Mouse (Mus musculus) neural tube, embryonic 11.5 days (tissue): ENCODE data around the gene Cnr2. TPM values are rescaled to one million over a fixed set of nuclear protein-coding genes. Genes with fewer than 3 reads are reported as not detected.
A peak's percentile ranks its signal among the peaks of the same experiment; 100 is the strongest.

Experiments
- ATAC-seq: fragments of 200-750 bp; cut with Nextera tagmentation; 2 replicates; pipeline ENCODE4 v1.8.0; 2017; ENCODE audit warnings: moderate number of reproducible peaks, mild to moderate bottlenecking, moderate TSS enrichment, moderate library complexity; ENCODE audit not compliant: insufficient read depth, low FRiP score, low TSS enrichment
- DNase-seq: peaks from one replicate; pipeline ENCODE4 v3.0.0-alpha.2; 2015; ENCODE audit warnings: low spot score
- H3K27ac ChIP-seq: fragments of 300-500 bp; sonication (generic); 2 replicates; pipeline ENCODE4 v1.5.1; 2014; ENCODE audit warnings: low read depth, mild to moderate bottlenecking, low read length
- H3K27me3 ChIP-seq: fragments of 300-500 bp; sonication (generic); 2 replicates; pipeline ENCODE4 v1.6.1; 2014; ENCODE audit warnings: mild to moderate bottlenecking, low read length, mixed read lengths; ENCODE audit not compliant: control insufficient read depth, insufficient read depth
- H3K36me3 ChIP-seq: fragments of 300-500 bp; sonication (generic); 2 replicates; pipeline ENCODE4 v1.6.1; 2014; ENCODE audit warnings: mild to moderate bottlenecking, low read length, moderate library complexity, mixed read lengths; ENCODE audit not compliant: control insufficient read depth, insufficient read depth
- H3K4me1 ChIP-seq: fragments of 300-500 bp; sonication (generic); 2 replicates; pipeline ENCODE4 v1.6.1; 2014; ENCODE audit warnings: low read length, mixed read lengths; ENCODE audit not compliant: control insufficient read depth, insufficient read depth
- H3K4me2 ChIP-seq: fragments of 300-500 bp; sonication (generic); 2 replicates; pipeline ENCODE4 v1.6.1; 2014; ENCODE audit warnings: low read depth, mild to moderate bottlenecking, moderate library complexity
- H3K4me3 ChIP-seq: fragments of 300-500 bp; sonication (generic); 2 replicates; pipeline ENCODE4 v1.5.1; 2014; ENCODE audit warnings: low read depth, low read length
- H3K9ac ChIP-seq: fragments of 300-500 bp; sonication (generic); 2 replicates; pipeline ENCODE4 v1.6.1; 2014; ENCODE audit warnings: mild to moderate bottlenecking, low read length
- H3K9me3 ChIP-seq: fragments of 300-500 bp; sonication (generic); 2 replicates; pipeline ENCODE4 v1.6.1; 2016; ENCODE audit warnings: low read length; ENCODE audit not compliant: control insufficient read depth
- WGBS: fragments of 180-500 bp; shearing (Covaris S2); extraction: QIAGEN DNeasy Blood & Tissue Kit; methylation state at CpG from one replicate; pipeline ENCODE4 v1.1.7; 2014; 5-methylcytosine and 5-hydroxymethylcytosine counted together
- polyA plus RNA-seq: library from polyadenylated mRNA; unstranded; fragments of >200 nt; fragmentation: Nextera tagmentation; extraction: Ambion mirVana; gene quantifications from 2 replicates; pipeline ENCODE4 v1.2.1, GENCODE M21; 2014

Gene Cnr2
- polyA plus RNA-seq, 1 experiment from 2014 or later = 1.0 TPM

DNA sequence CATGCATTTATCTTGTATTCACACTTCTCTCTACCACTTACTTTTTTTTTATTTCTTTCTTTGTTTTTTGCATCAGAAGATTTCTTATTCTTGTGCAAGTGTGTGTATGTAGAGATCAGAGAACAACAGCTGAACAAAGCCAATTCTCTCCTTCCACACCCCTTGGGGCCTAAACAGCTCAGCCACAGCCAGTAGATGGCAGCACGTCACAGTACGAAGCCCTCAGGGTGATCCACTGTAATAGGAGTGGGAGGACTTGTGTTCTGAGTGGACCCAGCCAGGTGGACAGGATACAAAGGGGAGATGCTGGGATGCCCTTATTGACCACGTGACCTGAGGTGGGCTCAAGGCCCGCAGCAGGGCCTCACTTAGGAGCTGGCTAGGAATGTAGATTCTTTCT, 5.3 kb upstream of the Cnr2 start:
- Histone ChIP-seq H3K4me3 (no peak overlapping the region), H3K9ac (no peak overlapping the region), H3K4me1 (no peaks in the 10 kb centered on the region), H3K36me3 (no peaks in the 10 kb centered on the region), H3K9me3 (no peaks in the 10 kb centered on the region), H3K4me2 (no peak overlapping the region), H3K27ac (no peak overlapping the region), H3K27me3 (no peaks in the 10 kb centered on the region)
- WGBS = 9% methylated on average over 4 of the region's 4 CpGs
- DNase-seq = peak; percentile 81
- no peak for ATAC-seq

DNA sequence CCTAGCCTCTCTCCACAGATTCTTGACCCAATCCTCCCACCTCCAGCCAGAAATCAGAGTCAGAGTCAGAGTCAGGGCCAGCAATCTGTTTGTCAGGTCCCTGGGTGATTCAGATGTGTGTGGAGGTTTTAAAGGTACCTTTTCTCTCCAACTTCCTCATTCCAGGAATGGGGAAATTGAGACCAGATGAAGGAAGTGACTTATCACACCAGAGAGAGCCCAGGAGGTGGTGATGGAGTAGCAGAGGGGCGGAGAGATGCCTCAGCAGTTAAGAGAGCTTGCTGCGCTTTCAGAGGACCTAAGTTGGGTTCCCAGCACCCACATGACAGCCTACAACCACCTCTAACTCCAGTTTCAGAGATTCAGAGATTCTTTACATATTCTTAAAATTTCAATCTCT, 3.7 kb upstream of the Cnr2 start:
- Histone ChIP-seq H3K9ac (no peak overlapping the region), H3K9me3 (no peaks in the 10 kb centered on the region), H3K4me1 (no peaks in the 10 kb centered on the region), H3K4me3 (no peak overlapping the region), H3K27me3 (no peaks in the 10 kb centered on the region), H3K36me3 (no peaks in the 10 kb centered on the region), H3K4me2 (no peak overlapping the region), H3K27ac (no peak overlapping the region)
- no peak for DNase-seq
- ATAC-seq = no peak
- 87% methylated on average over 2 of the region's 2 CpGs for WGBS

DNA sequence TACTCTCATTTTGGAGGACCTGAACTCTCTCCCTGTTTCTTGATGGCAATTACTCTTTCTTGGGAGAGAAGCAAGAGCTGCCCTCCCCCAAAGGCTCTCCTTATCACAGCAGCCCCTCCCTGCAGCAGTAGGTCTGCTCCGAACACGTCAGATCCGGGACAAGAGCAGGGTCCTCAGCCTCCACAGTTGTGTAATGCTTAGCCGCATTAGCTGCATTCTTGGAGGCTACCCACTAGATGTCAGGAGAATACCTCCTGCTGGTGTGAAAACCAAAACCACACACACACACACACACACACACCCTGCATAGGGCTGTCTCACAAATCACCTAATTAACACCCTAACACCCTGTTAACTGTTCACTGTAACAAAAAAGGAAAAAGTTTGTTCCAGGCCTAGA, 2.3 kb upstream of the Cnr2 start:
- 70% methylated on average over 4 of the region's 4 CpGs for WGBS
- Histone ChIP-seq H3K27me3 (no peaks in the 10 kb centered on the region), H3K36me3 (no peaks in the 10 kb centered on the region), H3K27ac (no peak overlapping the region), H3K4me2 (no peak overlapping the region), H3K4me3 (no peak overlapping the region), H3K9me3 (no peaks in the 10 kb centered on the region), H3K4me1 (no peaks in the 10 kb centered on the region), H3K9ac (no peak overlapping the region)
- no peak for ATAC-seq
- DNase-seq = no peak

DNA sequence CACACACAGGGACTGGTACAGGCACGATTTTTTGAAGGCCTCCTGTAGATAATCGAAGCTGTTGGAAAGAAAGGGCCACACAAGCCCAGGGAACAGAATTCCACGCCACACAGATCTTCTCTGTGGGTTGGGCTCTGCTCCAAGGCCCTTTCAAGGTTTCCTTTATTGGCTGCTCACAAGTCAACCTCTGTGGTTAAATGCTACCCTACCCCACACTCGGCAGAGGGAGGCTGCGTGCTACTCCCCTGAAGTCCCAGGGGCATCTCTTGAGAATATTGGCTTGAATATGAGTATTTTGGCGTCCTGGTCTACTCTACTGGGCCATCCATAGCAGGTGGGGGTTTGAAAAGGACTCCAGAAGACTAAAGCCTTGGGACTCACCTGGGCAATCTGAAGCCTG, 963 bp downstream of the Cnr2 start:
- Histone ChIP-seq H3K36me3 (no peaks in the 10 kb centered on the region), H3K27ac (no peak overlapping the region), H3K27me3 (no peaks in the 10 kb centered on the region), H3K9me3 (no peaks in the 10 kb centered on the region), H3K9ac (no peak overlapping the region), H3K4me2 (no peak overlapping the region), H3K4me3 (no peak overlapping the region), H3K4me1 (no peaks in the 10 kb centered on the region)
- ATAC-seq (no peak), DNase-seq (no peak)
- WGBS = 80% methylated on average over 6 of the region's 6 CpGs

DNA sequence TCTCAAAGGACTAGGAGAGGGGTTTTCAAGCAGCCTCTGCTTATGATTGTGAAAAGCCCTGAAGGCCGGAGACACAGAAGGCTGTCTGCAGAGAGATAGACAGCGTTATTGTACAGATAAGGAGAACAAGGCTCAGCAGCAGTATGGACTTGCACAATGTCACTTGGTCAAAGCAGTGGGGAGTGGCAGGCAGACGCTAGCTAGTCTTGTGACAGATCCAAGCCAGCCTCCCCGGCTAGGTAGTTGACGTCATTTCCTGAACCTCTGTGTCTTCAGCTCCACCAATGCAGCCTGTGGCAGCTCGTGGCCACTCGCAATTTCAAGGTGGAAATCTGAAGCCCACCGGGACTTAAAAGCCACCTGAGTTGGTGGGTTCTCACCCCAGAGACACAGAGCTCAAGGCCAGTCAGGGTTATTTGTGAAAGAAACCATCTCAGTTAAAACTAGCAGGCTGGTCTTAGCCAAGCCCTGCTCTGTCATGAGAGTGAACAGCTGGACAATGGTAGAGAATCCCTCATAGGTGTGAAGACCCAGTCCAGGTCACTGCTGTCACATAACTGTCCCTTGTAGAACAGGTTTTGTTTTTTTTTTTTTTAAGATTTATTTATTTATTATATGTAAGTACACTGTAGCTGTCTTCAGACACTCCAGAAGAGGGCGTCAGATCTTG, 3.3 kb downstream of the Cnr2 start:
- Histone ChIP-seq H3K4me2 (no peak overlapping the region), H3K9ac (no peak overlapping the region), H3K36me3 (no peaks in the 10 kb centered on the region), H3K27ac (no peak overlapping the region), H3K27me3 (no peaks in the 10 kb centered on the region), H3K4me3 (no peak overlapping the region), H3K4me1 (no peaks in the 10 kb centered on the region), H3K9me3 (no peaks in the 10 kb centered on the region)
- 80% methylated on average over 9 of the region's 9 CpGs for WGBS
- ATAC-seq = no peak
- DNase-seq = no peak

DNA sequence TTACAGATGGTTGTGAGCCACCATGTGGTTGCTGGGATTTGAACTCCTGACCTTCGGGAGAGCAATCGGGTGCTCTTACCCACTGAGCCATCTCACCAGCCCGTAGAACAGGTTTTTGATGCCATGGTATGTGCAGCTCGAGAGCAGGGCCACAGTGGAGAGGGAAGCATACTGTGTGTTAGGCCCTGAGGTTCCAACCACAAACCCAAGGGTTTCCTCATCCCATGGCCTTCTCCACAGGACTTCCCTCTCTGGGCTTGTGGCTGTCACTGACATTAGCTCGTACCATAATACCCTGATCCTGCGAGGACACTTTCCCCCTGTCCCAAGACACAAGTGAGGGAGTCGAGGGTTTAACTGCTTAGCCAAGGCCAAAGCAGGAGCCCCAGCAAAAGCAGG, 3.9 kb downstream of the Cnr2 start:
- Histone ChIP-seq H3K4me3 (no peak overlapping the region), H3K27ac (no peak overlapping the region), H3K9me3 (no peaks in the 10 kb centered on the region), H3K4me1 (no peaks in the 10 kb centered on the region), H3K36me3 (no peaks in the 10 kb centered on the region), H3K27me3 (no peaks in the 10 kb centered on the region), H3K4me2 (no peak overlapping the region), H3K9ac (no peak overlapping the region)
- ATAC-seq = no peak
- WGBS = 85% methylated on average over 7 of the region's 7 CpGs
- DNase-seq = no peak

DNA sequence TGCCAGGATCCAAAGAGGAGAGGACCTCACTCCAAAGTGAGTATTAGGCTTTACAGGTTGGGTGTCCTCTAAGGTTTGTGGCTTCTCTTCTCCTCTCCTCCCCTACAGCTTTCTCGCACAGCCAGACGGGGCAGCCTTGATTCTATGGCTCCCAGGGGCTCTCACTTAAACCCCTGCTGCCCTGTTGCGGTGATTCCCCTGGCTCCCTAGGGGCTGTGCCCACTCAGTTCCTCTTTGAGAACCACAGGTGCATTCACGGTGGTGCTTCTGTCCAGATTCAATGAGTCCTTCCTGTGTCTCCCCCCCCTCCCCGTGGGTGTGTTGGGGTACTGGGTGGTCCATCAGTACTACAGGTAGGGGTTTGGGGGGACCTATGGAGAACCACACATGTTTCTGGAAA, 4.8 kb downstream of the Cnr2 start:
- ATAC-seq (no peak), DNase-seq (no peak)
- Histone ChIP-seq H3K27ac (no peak overlapping the region), H3K4me1 (no peaks in the 10 kb centered on the region), H3K4me3 (no peak overlapping the region), H3K36me3 (no peaks in the 10 kb centered on the region), H3K9ac (no peak overlapping the region), H3K27me3 (no peaks in the 10 kb centered on the region), H3K9me3 (no peaks in the 10 kb centered on the region), H3K4me2 (no peak overlapping the region)
- WGBS = 81% methylated on average over 5 of the region's 5 CpGs

DNA sequence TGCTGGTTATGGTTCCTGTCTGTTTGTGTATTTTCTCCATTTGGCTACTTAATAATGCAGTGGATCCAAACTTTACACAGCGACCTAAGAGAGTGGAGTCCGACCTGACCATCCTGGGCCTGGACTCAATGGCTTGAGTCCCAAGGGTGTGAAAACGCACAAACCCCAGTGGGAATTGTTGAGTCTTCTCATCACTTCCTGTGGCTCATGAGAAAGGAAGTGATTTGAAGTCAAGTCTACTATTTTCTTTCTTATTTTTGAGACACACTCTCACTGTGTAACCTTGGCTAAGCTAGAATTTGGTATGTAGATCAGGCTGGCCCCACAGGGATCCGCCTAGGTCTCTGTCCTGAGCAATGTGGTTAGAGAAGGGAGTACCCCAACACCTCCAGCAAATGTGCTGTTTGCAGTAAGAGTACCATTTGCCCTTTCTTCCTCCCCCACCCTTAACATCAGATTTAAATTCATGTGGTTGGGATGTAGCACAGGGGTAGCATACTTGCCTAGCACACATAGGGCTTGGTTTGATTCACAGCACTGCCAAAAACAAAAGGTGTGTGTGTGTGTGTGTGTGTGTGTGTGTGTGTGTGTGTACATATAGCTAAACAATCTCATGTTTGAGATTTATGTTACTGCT, 7.5 kb downstream of the Cnr2 start:
- ATAC-seq (no peak), DNase-seq (no peak)
- H3K4me2 ChIP-seq = no peak overlapping the region
- H3K27me3 ChIP-seq = no peaks in the 10 kb centered on the region
- H3K4me3 ChIP-seq = no peak overlapping the region
- H3K4me1 ChIP-seq = no peaks in the 10 kb centered on the region
- no peaks in the 10 kb centered on the region for H3K9me3 ChIP-seq
- WGBS = 86% methylated on average over 4 of the region's 4 CpGs
- H3K27ac ChIP-seq = no peak overlapping the region
- H3K36me3 ChIP-seq = no peaks in the 10 kb centered on the region
- H3K9ac ChIP-seq = no peak overlapping the region

DNA sequence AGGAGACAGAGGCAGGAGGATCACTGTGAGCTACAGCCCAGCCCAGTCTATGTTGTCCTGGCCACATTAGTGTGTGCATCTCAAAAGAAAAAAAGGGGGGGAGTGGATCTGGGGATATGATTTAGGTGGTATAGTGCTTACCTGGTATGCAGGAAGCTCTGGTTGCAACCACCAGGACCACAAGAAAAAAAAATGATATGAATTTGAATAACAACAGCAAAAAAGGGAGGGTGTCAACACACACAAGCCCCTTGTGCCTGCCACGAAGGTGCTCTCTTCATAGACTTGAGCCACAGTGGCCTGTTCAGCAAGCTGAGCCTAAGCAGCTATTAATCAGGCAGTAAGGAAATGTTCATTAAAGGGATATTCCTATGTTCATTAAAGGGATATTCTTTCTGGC, 9.6 kb downstream of the Cnr2 start:
- Histone ChIP-seq H3K36me3 (no peaks in the 10 kb centered on the region), H3K4me1 (no peaks in the 10 kb centered on the region), H3K4me3 (no peak overlapping the region), H3K4me2 (no peak overlapping the region), H3K27ac (no peak overlapping the region), H3K9me3 (no peaks in the 10 kb centered on the region), H3K27me3 (no peaks in the 10 kb centered on the region), H3K9ac (no peak overlapping the region)
- DNase-seq = no peak
- 63% methylated on average over 1 of the region's 1 CpGs for WGBS
- no peak for ATAC-seq
